Mouse (Mus musculus) intestine, postnatal 0 days (tissue): ENCODE data around the gene Ryr3. TPM values are rescaled to one million over a fixed set of nuclear protein-coding genes. Genes with fewer than 3 reads are reported as not detected.

ENCODE experiments used
- ATAC-seq: fragments of 200-750 bp; cut with Nextera tagmentation; 2 replicates; pipeline ENCODE4 v1.8.0; 2017; ENCODE audit warnings: mild to moderate bottlenecking, moderate TSS enrichment, moderate library complexity
- H3K27ac ChIP-seq: fragments of 300-500 bp; sonication (generic); 2 replicates; pipeline ENCODE4 v1.5.1; 2014; ENCODE audit warnings: mild to moderate bottlenecking, low read depth, low read length, moderate library complexity
- H3K27me3 ChIP-seq: fragments of 300-500 bp; sonication (generic); replicated peaks from 2 replicates; pipeline ENCODE4 v1.6.1; 2014; ENCODE audit warnings: low read length, mixed read lengths; ENCODE audit not compliant: control insufficient read depth, insufficient read depth
- H3K36me3 ChIP-seq: fragments of 300-500 bp; sonication (generic); 2 replicates; pipeline ENCODE4 v1.6.1; 2014; ENCODE audit warnings: mild to moderate bottlenecking, moderate library complexity; ENCODE audit not compliant: control insufficient read depth, insufficient read depth
- H3K4me1 ChIP-seq: fragments of 300-500 bp; sonication (generic); replicated peaks from 2 replicates; pipeline ENCODE4 v1.6.1; 2014; ENCODE audit warnings: antibody characterized with exemption, low read length, mixed read lengths; ENCODE audit not compliant: control insufficient read depth, insufficient read depth
- H3K4me2 ChIP-seq: fragments of 300-500 bp; sonication (generic); replicated peaks from 2 replicates; pipeline ENCODE4 v1.6.1; 2014; ENCODE audit warnings: low read depth, mild to moderate bottlenecking, moderate library complexity
- H3K4me3 ChIP-seq: fragments of 300-500 bp; sonication (generic); 2 replicates; pipeline ENCODE4 v1.5.1; 2014; ENCODE audit warnings: low read depth, low read length
- H3K9ac ChIP-seq: fragments of 300-500 bp; sonication (generic); 2 replicates; pipeline ENCODE4 v1.6.1; 2014; ENCODE audit warnings: mild to moderate bottlenecking, low read depth, low read length
- H3K9me3 ChIP-seq: fragments of 300-500 bp; sonication (generic); 2 replicates; pipeline ENCODE4 v1.6.1; 2016; ENCODE audit warnings: mixed run types; ENCODE audit not compliant: control insufficient read depth
- CTCF ChIP-seq: sonication (generic); IDR thresholded peaks from 2 replicates; pipeline ENCODE4 v1.5.1; 2016; ENCODE audit warnings: low read depth, mild to moderate bottlenecking, control low read depth, antibody characterized with exemption, moderate library complexity
- WGBS: fragments of 180-500 bp; shearing (Covaris S2); extraction: QIAGEN DNeasy Blood & Tissue Kit; methylation state at CpG from one replicate; pipeline ENCODE4 v1.1.7; 2014; 5-methylcytosine and 5-hydroxymethylcytosine counted together
- polyA plus RNA-seq: library from polyadenylated mRNA; unstranded; fragments of >200 nt; fragmentation: Nextera tagmentation; extraction: Ambion mirVana; gene quantifications from 2 replicates; pipeline ENCODE4 v1.2.1, GENCODE M21; 2015

The Ryr3 gene
- polyA plus RNA-seq, 1 experiment from 2014 or later: 0.73 TPM

DNA sequence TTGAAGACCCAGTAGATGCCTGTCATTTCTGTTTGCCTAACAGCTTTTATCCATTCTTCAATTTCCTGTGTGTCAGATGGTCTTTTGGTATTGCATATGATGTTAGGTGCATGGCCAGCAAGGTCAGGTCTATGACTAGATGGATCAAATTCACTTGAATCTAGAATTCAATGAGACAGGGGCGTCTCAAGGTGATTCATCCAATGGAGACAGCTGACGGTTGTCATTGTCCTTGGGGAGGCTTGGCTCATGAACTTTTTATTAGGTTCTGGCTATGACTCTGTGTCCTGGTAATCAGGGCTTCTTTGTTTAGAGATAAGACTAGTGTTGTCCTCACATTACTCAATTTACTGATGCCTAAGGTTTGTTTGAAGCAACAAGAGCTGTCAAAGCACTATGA lies 454.9 kb downstream of the Ryr3 start:
- Histone ChIP-seq H3K36me3 (no peaks in the 10 kb centered on the region), H3K27ac (no peak overlapping the region), H3K4me2 (no peak overlapping the region), H3K4me3 (no peak overlapping the region), H3K27me3 (no peaks in the 10 kb centered on the region), H3K4me1 (no peaks in the 10 kb centered on the region), H3K9ac (no peak overlapping the region), H3K9me3 (no peaks in the 10 kb centered on the region)
- no peak for TF ChIP-seq CTCF
- 68% methylated on average over 2 of the region's 2 CpGs for WGBS
- ATAC-seq: no peak

- no peaks in the 10 kb centered on the region for H3K27me3 ChIP-seq
- H3K9me3 ChIP-seq: no peaks in the 10 kb centered on the region
- TF ChIP-seq CTCF: no peak
- no peaks in the 10 kb centered on the region for H3K36me3 ChIP-seq
- no peak overlapping the region for H3K4me2 ChIP-seq
- no peak overlapping the region for H3K9ac ChIP-seq
- H3K4me3 ChIP-seq: no peak overlapping the region
- no peaks in the 10 kb centered on the region for H3K4me1 ChIP-seq
- 78% methylated on average over 6 of the region's 6 CpGs for WGBS
- ATAC-seq: no peak
- H3K27ac ChIP-seq: no peak overlapping the region
Observed at GRCm38 (mm10) chr2:112761196-112761913, 455.5 kb downstream of the Ryr3 start.

GRCm38 (mm10) chr2:112760692-112761091 lies 456.2 kb downstream of the Ryr3 start:
- Histone ChIP-seq H3K4me2 (no peak overlapping the region), H3K9me3 (no peaks in the 10 kb centered on the region), H3K36me3 (no peaks in the 10 kb centered on the region), H3K4me1 (no peaks in the 10 kb centered on the region), H3K4me3 (no peak overlapping the region), H3K27me3 (no peaks in the 10 kb centered on the region), H3K27ac (no peak overlapping the region), H3K9ac (no peak overlapping the region)
- 61% methylated on average over 4 of the region's 4 CpGs for WGBS
- no peak for TF ChIP-seq CTCF
- ATAC-seq: no peak

GRCm38 (mm10) chr2:112759678-112760077 lies 457.2 kb downstream of the Ryr3 start:
- WGBS: 68% methylated on average over 5 of the region's 5 CpGs
- no peak overlapping the region for H3K27ac ChIP-seq

DNA sequence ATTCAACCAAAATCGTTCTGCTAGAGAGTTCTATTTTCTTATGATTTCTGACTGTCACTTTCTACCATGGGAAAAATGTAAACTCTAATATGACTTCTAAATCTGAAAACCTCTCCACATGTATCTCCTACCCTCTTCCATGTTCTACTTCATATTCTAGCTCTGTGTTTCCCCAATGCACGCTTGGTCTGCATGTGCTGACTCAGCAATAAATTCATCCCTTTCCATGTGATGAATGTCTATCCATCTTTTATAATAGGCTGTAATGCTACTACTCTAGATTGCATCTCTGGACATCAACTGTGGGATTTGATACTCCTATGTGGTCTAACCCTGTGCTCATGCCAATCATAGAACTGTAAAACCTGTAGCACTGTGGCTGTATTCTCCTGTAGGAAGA lies 458.2 kb downstream of the Ryr3 start:
- Histone ChIP-seq H3K9me3 (no peaks in the 10 kb centered on the region), H3K27ac (no peak overlapping the region), H3K36me3 (no peaks in the 10 kb centered on the region), H3K4me3 (no peak overlapping the region), H3K4me2 (no peak overlapping the region), H3K27me3 (no peaks in the 10 kb centered on the region), H3K4me1 (no peaks in the 10 kb centered on the region), H3K9ac (no peak overlapping the region)
- 89% methylated on average over 2 of the region's 2 CpGs for WGBS
- TF ChIP-seq CTCF: no peak
- ATAC-seq: no peak

More at GRCm38 (mm10) chr2:112759678-112760077, 457.2 kb downstream of the Ryr3 start:
- no peaks in the 10 kb centered on the region for H3K9me3 ChIP-seq
- no peaks in the 10 kb centered on the region for H3K36me3 ChIP-seq
- TF ChIP-seq CTCF: peak; percentile 39
- H3K9ac ChIP-seq: no peak overlapping the region
- H3K4me2 ChIP-seq: no peak overlapping the region
- H3K4me1 ChIP-seq: no peaks in the 10 kb centered on the region
- ATAC-seq: no peak
- no peak overlapping the region for H3K4me3 ChIP-seq
- no peaks in the 10 kb centered on the region for H3K27me3 ChIP-seq

GRCm38 (mm10) chr2:112753316-112753715 lies 463.6 kb downstream of the Ryr3 start:
- no peaks in the 10 kb centered on the region for H3K27me3 ChIP-seq
- ATAC-seq: no peak
- no peak overlapping the region for H3K9ac ChIP-seq
- H3K36me3 ChIP-seq: no peaks in the 10 kb centered on the region
- no peak for TF ChIP-seq CTCF
- no peak overlapping the region for H3K27ac ChIP-seq
- no peaks in the 10 kb centered on the region for H3K9me3 ChIP-seq
- no peak overlapping the region for H3K4me2 ChIP-seq
- WGBS: 71% methylated on average over 4 of the region's 4 CpGs
- H3K4me3 ChIP-seq: no peak overlapping the region
- H3K4me1 ChIP-seq: no peaks in the 10 kb centered on the region
